Mouse (Mus musculus) B cell, adult 2 months (primary cell): ENCODE measurements around the gene Kcnip1.

Experiments used
- DNase-seq, 2 experiments: peaks; one replicate each; pipeline ENCODE4 v3.0.0; 2022

Gene Kcnip1

DNA sequence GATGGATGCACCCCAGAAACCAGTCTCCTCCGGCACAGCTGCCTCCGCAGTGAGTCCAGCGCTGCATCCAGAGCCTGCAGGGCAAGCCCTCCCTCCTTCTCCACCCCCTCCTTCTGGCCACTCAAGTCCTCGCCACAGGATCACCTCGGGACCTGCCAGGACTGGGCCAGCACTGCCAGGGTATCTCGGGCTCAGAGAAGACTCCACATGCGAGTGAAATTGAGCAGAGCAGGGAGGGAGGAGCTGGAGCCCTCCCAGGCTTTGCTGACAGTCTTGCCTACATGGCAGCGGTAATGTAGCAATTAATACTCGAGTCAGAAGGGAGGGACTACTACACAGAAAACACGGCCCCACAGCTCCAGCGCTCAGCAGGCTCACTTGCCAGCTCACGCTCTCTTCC lies at the start of gene Kcnip1:
Kcnip1 (minus strand) TSS at position 215 of the 400 bp plus-strand sequence.
- no peak for DNase-seq

DNA sequence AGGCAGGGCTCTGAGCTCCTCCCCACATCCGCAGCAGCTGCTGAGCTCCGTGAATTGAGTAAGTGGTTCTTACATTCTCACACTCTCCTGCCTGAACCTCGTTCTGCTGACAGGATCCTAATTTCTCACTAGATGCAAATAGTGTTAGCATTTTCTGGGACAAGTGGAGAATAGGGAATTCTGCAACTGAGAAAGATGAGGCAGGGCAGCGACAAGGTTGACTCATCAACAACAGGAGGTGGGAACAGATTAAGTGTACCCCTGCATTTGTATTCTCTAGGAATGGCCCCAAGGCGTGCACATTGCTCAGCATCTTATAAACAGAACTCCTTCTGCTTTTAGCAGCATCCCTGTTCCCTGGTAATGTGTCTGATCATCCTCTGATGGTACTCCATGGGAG lies 47.1 kb upstream of the Kcnip1 start:
- DNase-seq = no peak

DNA sequence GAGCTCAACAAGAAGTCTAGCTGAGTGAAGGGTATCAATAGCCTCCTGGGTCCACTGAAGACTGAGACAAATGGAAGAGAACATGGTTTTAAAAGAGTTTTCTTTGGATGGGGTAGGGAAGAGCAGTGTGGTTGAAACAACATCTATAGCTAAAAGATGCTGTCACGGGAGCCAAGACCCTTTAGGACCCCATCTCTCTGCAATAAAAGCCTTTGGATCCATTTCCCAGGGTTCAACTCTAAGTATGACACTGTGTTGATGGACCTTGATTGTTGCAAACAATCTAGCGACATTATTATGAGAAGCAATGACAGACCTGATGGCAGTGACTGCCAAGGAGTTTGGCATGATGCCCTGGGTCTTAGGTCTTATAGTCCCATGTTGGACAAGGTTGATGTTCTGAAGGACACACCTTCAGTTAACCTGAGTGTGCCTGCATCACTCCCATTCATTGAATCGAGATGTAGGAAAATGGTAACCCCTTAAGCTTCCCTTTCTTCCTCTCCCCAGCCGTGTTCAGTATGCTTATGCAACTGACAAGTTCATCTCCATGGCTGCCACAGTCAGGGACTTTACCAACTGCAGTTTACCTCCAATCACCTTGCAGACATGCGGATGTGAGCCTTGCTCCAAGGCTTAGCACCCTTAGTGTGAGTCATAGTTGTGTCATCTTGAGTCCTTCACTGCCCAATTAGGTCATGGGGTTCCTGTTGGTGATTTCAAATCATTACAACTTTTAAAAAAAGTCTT lies 43.1 kb upstream of the Kcnip1 start:
- DNase-seq = no peak

DNA sequence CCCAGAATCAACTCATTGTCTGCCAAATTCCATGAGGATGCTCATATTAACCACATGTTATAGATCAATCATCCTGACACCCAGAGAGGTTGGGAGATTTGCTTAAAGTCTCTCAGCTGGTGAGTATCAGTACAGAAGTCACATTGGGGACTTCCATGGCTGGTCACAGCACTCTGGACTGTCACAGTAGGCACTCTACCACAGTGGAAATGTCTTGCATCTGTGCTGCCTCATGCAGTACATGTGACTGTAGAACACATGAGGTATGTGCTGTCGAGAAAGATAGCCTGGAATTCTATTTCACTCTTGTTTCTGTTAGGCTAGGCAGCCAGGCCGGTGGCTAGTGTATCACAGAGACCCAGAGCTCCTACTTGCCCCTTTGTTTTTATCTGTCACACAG lies 41.8 kb upstream of the Kcnip1 start:
- no peak for DNase-seq

DNA sequence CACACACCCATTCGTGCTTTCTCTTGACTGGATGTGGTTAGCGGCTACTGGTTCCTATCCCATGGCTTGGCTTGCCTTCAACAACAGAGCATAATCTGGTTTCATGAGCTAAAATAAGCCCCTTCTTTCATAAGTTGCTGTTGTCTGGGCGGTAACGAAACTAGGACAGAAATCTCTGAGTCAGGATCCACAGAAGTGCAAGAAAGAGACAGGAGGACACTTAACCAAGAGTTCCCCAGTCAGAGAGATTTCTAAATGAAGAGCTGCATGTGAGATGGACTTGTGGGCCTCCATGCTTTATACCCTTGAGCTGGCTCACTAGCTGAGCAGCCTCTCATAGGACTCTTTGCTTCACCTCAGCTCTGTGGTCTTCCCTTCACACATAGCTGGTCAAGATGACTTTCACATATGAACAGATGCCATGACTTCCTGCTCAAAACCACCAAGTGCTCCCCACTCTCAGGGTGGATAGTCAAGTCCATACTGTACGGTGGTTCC lies 41.1 kb upstream of the Kcnip1 start:
- peak; percentile 24 to 35 for DNase-seq

DNA sequence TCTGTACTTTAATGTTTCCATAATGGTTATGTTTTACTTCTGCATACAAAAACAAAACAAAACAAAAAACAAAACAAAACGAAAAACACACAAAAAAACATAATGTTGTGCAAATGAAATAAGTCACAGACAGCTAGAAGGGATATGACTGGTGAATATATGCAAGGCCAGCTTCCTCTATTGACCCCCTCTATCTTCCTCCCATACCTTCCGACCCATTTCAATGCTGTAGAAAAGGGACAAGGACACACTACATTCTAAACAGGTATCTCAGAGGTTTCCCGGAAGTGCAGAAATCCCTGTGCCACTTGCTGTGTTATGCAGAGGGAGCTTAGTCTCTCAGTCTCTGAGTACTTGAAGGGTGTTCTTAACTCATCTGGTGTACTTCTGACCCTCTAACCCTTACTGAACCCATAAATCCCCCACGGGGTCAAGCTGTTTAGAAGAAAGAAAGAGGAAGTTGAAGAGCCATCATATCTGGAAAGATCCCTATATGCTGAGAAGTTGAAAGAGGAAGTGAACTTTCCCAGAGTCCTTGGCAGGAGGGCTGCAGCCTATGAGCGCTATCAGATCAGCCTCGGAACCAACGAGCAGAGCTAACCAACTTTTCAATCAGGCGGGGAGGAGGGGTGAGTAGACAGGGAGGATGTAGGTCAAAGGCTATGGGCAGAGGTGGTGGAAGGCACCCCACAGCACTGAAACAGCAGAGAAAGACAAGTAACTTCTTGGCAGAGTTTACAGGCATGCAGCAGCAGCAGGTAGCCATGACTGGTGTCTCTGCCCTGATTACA lies 38.3 kb upstream of the Kcnip1 start:
- DNase-seq = peak; percentile 46 to 51

DNA sequence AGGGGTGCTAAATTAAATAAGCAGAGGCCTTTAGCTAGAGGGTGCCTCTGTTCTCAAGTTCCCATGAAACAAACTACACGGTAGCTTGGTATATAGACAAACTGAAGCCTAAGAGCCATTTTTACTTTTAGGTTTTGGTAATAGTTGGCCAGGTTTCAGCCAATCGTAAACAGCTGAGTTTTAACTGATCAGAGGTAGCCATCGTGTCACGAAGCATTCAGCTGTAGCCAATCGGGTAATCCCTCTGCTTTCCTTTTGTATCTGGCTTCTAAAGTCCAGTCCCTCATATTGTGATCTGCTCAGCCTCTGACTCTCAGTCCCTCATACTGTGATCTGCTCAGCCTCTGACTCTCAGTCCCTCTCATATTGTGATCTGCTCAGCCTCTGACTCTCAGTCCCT lies 36.7 kb upstream of the Kcnip1 start:
- DNase-seq = no peak

DNA sequence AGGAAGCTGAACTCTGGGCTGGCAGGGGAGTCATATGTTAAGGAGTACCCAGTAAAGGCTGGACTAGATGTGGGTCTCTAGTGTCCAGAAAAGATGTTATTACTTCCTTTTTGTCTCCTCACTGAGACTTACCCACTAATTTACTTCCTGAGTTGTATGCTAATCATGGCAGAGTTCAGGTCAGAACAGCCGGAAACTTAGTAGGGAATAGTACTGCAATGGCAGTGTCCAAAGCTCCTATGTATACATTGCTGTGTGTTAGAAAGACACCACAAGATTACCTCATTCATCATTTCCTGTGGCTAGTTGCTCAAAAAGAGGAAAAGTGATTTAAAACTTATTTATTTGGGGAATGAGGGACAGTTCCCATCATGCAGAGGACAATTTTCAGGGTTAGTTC lies 32.1 kb upstream of the Kcnip1 start:
- DNase-seq = no peak

DNA sequence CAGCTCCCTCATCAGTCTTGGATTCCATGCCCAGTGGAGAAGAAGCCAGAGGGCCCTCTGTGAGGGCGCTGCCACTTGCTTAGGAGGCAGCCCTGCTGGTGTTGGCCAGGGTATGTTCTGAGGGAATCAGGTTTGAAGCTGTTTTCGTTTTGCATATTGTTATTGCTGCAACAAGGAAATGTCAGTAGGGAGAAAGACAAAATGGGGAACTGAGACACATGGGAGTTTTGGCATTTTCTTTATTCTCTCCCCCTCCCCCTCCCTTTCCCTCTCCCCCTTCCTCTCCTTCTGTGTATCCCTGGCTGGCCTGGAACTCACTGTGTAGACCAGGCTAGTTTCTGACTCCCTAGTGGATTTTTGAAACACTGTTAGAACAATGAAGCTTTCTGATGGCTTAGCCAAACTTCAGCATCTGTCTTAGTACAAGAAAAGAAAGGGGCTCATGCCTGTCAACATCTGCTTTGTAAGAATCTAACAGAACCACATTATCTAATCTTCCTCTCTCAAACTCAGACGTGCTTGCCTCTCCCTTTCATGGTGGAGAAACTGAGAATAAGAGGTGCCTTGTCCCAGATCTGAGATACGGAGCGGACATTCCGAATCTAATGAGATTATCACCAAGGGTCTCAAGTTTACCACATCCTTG lies 19.2 kb upstream of the Kcnip1 start:
- DNase-seq = no peak

DNA sequence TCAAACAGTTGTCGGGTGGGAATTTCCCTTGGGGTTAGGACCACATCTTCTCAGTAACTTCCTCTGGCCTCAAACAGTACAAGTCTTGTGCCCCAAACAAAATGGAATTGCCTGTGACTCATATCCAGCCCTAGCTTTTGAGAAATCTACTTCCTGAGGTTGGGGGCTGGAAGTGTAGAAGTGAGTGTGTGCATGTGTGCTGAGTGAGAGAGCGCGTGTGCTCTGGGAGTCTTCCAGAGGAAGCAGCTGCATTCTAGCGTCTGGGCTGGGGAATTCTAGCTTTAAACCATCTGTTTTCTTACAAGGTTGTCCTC lies 17.9 kb upstream of the Kcnip1 start:
- DNase-seq = no peak

DNA sequence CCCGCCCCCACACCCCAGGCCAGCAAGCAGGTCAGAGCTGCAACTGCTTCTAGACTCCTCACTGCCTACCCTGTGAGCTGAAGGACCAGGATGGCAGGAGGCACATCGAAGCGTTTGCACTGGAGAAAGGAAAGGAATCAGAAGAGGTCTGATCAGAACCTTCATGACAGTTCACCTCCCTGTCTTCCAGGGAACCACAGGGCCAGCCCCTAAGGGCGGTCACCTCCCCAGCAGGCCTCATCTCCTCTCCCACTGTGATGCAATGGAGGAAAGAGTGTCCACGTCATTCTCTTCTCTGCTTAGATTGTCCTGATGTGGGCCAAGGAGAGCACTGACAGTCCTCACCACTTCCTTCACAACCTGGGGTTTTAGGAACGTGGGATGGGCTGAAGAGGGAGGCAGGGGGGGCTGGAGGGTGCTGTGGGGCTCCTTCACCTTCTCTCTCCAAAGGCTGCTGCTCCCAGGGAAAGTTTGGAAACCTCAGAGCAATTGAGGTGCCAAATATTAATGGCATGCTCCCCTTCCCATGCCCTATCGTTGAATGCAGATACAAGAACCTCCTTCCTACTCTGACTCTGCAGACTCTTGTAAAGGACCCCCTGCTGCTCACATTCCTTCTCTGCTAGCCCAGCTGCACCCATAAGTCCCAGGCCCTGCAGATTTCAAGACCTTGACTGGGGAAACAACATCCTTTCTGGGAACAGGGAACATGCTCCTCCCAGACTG lies 17.3 kb upstream of the Kcnip1 start:
- no peak for DNase-seq

DNA sequence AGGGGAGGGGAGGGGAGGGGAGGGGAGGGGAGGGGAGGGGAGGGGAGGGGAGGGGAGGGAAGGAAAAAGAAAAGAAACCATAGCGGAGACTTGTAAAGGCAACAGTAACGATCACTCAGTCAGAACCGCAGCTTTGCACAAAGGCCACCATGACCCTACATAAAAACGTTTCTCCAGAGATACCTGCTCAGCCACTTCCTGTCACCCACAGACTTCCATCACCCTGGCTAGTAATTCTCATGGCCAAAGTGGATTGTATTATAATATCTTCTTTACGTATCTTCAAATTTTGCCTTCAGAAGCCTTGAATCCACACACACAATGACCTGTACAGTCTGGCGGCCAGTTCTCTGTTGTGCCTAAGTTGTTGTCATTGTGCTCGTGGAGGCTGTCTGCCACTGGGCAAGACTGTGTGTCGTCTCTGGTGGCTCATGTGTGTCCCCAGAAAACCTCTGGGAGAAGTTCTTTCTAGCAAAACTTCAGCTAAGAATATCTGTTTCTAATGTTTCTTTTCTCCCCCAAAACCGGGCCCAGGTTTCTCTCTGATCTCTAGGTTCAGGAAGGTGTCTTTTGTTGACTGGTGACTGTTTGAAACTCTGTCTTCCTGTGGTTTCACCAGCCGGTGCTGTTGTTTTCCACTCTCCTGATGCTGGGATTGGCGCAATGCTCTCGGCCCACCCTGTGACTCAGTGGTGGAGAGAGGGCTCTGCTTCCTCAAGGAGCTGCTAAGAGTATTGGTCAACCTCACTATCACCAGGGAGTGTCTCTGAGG lies 16.6 kb upstream of the Kcnip1 start:
- DNase-seq = no peak

DNA sequence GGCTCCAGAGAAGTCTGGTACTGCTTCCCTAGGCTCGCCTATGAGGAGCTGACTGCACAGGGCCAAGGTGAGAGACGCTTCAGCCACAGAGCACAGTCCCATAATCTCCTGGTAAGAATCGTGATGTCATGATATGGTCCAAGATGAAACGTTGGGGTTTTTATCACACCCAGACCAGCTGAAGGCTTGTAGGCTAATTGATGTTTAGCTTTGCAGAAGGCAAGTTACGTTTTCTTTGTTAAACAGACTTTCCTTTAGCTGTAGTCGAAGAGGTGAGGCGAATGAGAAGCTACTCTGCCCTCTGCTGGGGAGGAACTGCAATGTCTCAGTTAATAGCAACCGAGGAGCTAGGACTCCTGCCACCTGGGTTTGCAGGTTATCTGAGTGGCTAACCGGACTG lies 15.8 kb upstream of the Kcnip1 start:
- peak; percentile 76 to 81 for DNase-seq

DNA sequence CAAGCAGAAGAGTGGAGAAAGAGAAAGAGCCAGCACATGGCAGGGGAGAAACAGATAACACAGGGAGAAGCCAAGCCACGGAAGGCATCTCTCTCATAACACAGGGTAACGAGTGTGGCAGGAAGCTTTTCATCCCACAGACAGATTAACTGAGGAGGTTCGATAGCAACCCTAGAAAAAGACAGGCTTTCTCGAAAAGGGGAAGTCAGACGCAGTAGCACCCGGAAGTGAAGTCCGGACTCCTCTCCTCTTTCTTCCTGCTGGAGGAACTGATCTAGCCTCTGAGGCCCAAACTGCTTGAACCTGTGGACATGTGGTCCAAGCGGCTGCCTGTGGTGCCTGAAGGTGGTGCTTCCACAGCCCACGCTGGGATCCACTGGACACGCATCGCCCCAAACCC lies 15.3 kb upstream of the Kcnip1 start:
- peak; percentile 68 to 69 for DNase-seq

DNA sequence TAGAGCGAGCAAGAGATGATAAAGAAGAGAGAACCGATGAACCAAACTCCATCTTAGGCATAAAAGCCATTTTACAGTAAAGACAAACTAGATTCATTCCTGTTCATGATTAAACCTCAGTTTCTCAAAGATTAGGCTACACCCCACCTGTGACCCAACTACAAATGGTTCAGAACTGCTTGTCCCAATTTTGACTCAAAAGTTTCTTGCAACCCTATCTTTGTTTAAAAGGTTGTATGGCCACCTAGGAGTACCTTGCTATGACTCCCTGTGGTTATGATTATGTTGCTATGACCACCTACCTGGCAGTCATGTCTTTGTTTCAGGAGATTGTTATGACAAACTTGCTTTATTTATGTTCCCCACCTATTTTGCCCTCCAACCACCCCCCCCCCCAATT lies 14.7 kb upstream of the Kcnip1 start:
- no peak for DNase-seq

DNA sequence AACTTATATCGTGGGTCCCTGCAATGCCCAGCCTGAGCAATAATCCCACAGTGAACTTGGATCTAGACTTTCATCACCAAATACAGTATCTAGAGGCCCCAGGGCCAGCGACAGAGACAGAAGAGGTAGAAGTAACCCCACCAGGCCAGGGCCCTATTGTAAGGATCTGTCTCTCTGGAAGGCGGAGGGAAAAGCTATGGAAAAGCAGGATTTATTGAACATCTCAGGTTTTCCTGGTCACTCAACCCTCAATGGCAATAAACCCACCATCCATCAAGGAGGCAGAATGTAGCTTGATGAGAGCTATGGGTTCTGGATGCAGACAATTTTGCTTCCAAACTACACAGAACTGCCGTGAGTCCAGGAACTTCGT lies 9.6 kb upstream of the Kcnip1 start:
- no peak for DNase-seq

DNA sequence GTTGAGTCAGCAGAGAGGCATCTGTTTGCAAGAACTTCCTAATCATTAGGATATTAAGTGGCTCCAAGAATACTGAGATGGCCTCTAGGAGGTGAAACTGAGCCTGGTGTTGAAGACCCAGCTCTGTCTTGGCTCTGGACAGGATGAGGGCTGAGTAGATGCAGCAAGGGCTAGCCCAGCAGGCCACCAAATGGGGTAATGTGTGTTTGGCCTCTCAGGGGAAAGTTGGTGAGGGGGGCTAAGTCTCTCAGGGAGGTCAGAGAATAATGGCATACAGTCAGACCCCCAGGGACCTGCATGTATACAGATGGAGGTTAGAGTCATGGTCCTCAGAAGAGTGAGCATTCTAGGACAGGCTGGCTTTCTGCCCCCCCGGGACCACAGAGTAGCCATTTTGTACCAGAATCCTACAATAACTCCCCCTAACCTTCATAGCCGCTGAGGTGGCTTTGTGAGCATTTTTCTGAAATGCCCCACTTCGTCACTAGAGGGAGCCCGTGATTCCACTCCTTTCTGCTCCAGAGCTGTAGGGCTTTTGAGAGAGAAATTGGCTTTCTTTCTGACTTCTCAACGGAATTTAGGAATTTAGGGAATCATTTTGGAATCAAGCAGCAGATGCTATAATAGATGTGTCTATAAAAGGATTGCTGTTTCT lies 9.1 kb upstream of the Kcnip1 start:
- peak; percentile 73 to 77 for DNase-seq

DNA sequence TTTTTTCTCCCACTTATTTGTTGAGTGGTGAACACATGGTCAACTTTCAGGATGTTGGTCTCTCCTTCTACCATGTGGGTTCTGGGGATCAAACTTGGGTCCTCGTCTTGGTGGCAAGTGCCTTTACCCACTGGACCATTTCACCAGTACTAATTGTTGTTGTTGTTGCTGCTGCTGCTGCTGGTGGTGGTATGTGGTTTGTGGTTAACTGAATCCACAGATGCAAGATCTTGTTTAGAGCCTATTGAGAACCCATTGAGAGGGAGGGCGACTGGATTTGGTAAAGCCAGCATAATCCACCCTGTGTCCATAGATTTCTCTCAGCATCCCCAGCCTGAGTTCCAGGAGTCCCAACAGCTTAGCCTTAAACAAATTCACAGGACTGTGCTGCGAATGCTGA lies 7.5 kb upstream of the Kcnip1 start:
- no peak for DNase-seq

DNA sequence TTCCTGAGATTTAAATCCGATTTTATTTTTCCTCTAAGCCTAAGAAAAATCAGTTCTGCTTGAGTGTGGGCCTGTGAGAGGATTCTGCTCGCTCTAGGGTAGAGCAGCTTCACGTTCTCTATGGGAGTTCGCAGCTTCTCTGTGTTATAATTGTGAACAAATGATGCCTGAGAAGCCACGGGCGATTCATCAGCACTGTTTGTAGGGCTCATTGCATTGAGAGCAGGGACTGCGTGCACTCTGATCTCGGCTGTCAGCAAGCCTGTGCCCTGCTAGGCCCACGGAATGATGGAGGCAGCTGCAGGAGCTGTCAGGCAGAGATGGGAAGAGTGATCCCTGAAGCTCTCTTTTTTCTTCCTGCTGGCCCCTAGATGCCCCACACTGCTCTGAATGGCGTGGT lies 5.3 kb upstream of the Kcnip1 start:
- no peak for DNase-seq

DNA sequence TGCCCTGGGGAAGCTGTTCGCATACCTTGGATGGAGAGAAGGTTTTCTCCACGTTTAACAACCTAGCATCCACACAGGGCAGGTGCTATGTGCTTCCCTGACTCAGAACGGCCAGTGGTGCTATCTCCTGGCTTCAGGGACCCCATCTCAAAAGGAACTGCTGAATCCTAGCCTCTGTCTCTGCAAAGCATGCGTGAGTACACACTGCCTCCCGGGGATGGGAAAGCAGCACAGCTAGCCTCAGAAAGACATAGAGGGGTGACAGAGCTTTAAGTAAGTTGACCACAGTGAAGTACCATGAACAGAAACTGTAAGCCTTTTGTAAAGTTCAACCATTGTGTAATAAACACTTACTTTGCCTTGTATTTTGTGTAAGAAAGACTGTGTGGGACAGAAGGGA lies 544 bp upstream of the Kcnip1 start:
- no peak for DNase-seq

DNA sequence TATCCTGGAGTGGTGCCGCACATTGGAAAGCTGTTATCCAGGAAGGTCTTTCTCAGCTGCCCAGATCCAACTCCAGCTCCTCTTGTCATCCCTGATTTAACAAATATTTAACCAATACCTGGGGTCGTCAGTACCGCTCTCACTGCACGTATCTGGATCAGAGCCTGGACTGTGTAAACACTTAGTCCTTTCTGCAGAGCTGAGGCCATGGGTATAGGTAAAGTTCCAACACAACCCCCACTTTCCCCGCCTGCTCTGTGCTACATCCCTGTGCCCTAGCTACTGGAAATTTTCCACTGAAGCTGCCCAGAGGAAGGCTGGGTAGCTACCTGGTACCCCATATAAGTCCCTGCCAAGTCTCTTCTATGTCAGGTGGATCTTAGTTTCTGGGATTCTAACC lies 3.0 kb downstream of the Kcnip1 start:
- no peak for DNase-seq

DNA sequence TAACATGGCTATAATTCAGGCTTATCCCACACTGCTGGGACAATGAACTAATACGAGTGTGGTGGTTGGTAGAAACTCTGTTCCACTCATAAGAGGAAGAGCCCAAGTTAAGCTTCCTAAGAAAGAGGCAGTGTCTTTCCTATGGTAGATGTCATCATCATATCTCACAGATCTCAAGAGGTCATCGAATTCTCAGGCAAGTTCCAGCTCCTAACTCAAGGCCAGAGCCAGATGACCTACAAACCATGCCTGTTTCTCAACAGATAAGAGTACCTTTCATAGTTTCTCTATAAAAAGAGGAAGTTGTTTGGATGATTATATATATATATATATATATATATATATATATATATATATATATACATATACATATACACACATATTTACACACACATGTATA lies 6.4 kb downstream of the Kcnip1 start:
- no peak for DNase-seq
